Mouse (Mus musculus) cortical plate, adult 2 months (tissue): ENCODE data around the gene Fndc10.

Experiments used
- CTCF ChIP-seq: fragments of 200-500 bp; IDR thresholded peaks from 2 replicates; pipeline ENCODE4 v1.5.1; 2011; ENCODE audit warnings: mild to moderate bottlenecking, control low read depth, low read length; ENCODE audit not compliant: insufficient read depth; ENCODE audit errors: extremely low read depth
- POLR2A ChIP-seq: fragments of 200-500 bp; IDR thresholded peaks from 2 replicates; pipeline ENCODE4 v1.6.1; 2011; ENCODE audit warnings: mild to moderate bottlenecking, low read length, control low read depth; ENCODE audit not compliant: insufficient read depth; ENCODE audit errors: extremely low read depth

DNA sequence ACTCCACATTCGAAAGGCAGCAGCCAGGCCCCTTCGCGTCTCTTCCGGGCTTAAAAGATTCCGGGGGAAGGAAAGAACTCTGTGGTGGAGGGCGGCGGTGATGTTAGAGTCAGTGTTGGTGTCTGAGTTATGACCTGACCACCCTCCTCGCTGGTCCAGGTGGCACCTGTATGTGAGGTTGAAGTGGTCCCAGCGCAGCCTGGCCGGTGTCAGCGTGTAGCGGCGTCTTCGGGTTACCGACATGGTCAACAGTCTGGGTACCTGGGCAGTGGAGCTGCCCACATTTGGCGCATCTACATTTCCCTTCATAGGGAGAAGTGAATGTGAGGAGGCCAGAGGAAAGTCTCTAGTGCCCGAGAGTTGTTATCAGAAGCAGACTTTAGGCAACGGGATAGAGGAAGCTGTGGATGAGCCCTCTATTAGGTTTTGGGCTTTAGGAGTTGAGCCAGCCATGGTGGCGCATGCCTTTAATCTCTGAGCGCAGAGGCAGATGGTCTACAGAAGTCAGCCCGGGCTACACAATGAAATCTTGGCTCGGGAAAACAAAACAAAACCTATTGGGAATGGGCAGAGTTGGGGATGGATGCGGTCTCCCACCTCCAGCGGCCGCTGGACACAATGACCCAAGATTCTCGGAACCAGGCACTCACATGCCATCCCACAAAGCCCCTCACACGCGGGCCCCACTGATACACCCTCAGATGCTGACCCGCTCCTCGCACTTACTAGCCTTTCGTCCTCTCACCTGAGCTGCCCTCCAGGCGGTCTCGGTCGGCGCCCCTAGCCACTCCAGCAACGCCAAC, 41.7 kb upstream of the Fndc10 start:
- TF ChIP-seq CTCF (no peak), POLR2A (no peak)
